Mouse (Mus musculus): Measurements from ENCODE around the gene Cnn2. TPM values are rescaled to one million over a fixed set of nuclear protein-coding genes. Genes with fewer than 3 reads are reported as not detected.
"Not testable (repeated sequence)": the region's sequence is repeated elsewhere in the genome, so short reads cannot be mapped to it uniquely, and the experiment has no call there.

Cnn2 gene
- total RNA-seq, 2 experiments from 2014 or later: 109 to 113 TPM

- DNase-seq: not testable (repeated sequence)
Measured at GRCm38 (mm10) chr10:80041409-80042060, 53.2 kb downstream of the Cnn2 start.

- no peak for DNase-seq
Measured at GRCm38 (mm10) chr10:80044087-80044486, 55.7 kb downstream of the Cnn2 start.

- not testable (repeated sequence) for DNase-seq
Measured at GRCm38 (mm10) chr10:80045364-80045763, 57.0 kb downstream of the Cnn2 start.

Other genes with a start within 250 kb of the Cnn2 start
- gene Polrmt, start 242.0 kb upstream of the Cnn2 start, total RNA-seq (2021): 10 to 100 TPM; 35.4 to 39.6 TPM
- gene Fgf22, start 233.5 kb upstream of the Cnn2 start, total RNA-seq (2021): not detected
- gene Rnf126, start 221.6 kb upstream of the Cnn2 start, total RNA-seq (2021): 10 to 100 TPM; 40.3 to 45.9 TPM
- gene Fstl3, start 211.3 kb upstream of the Cnn2 start, total RNA-seq (2021): 10 to 100 TPM; 10.3 TPM
- not detected for gene Prss57, start 197.6 kb upstream of the Cnn2 start, total RNA-seq (2021)
- 10 to 100 TPM; 78.5 to 88.6 TPM for gene Palm, start 195.0 kb upstream of the Cnn2 start, total RNA-seq (2021)
- under 1 TPM; 0.14 to 0.45 TPM for gene Misp, start 167.6 kb upstream of the Cnn2 start, total RNA-seq (2021)
- 100 to 1,000 TPM; 167 to 182 TPM for gene Ptbp1, start 134.2 kb upstream of the Cnn2 start, total RNA-seq (2021)
- gene Prtn3, start 114.1 kb upstream of the Cnn2 start, total RNA-seq (2021): not detected
- gene Plppr3, start 114.0 kb upstream of the Cnn2 start, total RNA-seq (2021): 1 to 10 TPM; 2.5 to 2.9 TPM
- not detected for gene Elane, start 102.3 kb upstream of the Cnn2 start, total RNA-seq (2021)
- gene Cfd, start 97.7 kb upstream of the Cnn2 start, total RNA-seq (2021): under 1 TPM in 1 of 2 experiments, not detected in 1; 0.38 TPM
- 10 to 100 TPM; 67.1 to 68.2 TPM for gene Med16, start 79.7 kb upstream of the Cnn2 start, total RNA-seq (2021)
- not detected for gene Gm26602, start 77.7 kb upstream of the Cnn2 start, total RNA-seq (2021)
- under 1 TPM; 0.25 to 0.33 TPM for gene Kiss1r, start 71.6 kb upstream of the Cnn2 start, total RNA-seq (2021)
- gene R3hdm4, start 67.4 kb upstream of the Cnn2 start, total RNA-seq (2021): 100 to 1,000 TPM in 1 of 2 experiments, 10 to 100 TPM in 1; 91.0 to 100 TPM
- gene Arid3a, start 61.5 kb upstream of the Cnn2 start, total RNA-seq (2021): 1 to 10 TPM; 4.2 to 4.3 TPM
- 10 to 100 TPM; 25.5 to 28.5 TPM for gene Wdr18, start 28.4 kb upstream of the Cnn2 start, total RNA-seq (2021)
- under 1 TPM in 1 of 2 experiments, not detected in 1; 0.21 TPM for gene Grin3b, start 17.9 kb upstream of the Cnn2 start, total RNA-seq (2021)
- gene Tmem259, start 4.3 kb upstream of the Cnn2 start, total RNA-seq (2021): 100 to 1,000 TPM; 117 to 120 TPM
- gene Abca7, start 7.9 kb downstream of the Cnn2 start, total RNA-seq (2021): 1 to 10 TPM; 6.9 to 8.1 TPM
- 1 to 10 TPM; 4.0 to 4.1 TPM for gene Arhgap45, start 28.1 kb downstream of the Cnn2 start, total RNA-seq (2021)
- 10 to 100 TPM; 66.6 to 70.7 TPM for gene Polr2e, start 51.2 kb downstream of the Cnn2 start, total RNA-seq (2021)
- 100 to 1,000 TPM; 450 to 489 TPM for gene Gpx4, start 58.6 kb downstream of the Cnn2 start, total RNA-seq (2021)
- gene Sbno2, start 117.0 kb downstream of the Cnn2 start, total RNA-seq (2021): 10 to 100 TPM; 19.0 to 19.4 TPM
- 10 to 100 TPM; 98.7 to 99.9 TPM for gene Stk11, start 127.2 kb downstream of the Cnn2 start, total RNA-seq (2021)
- gene Atp5d, start 150.0 kb downstream of the Cnn2 start, total RNA-seq (2021): 1,000 to 10,000 TPM in 1 of 2 experiments, 100 to 1,000 TPM in 1; 966 to 1,003 TPM
- gene Cbarp, start 152.3 kb downstream of the Cnn2 start, total RNA-seq (2021): 1 to 10 TPM; 3.7 to 5.1 TPM
- 100 to 1,000 TPM; 145 to 163 TPM for gene Midn, start 159.7 kb downstream of the Cnn2 start, total RNA-seq (2021)
- 100 to 1,000 TPM; 163 to 193 TPM for gene Cirbp, start 177.4 kb downstream of the Cnn2 start, total RNA-seq (2021)
- 1 to 10 TPM; 1.9 to 4.9 TPM for gene 1600002K03Rik, start 184.4 kb downstream of the Cnn2 start, total RNA-seq (2021)
- gene Efna2, start 190.9 kb downstream of the Cnn2 start, total RNA-seq (2021): 1 to 10 TPM; 2.8 to 2.9 TPM
- gene Mum1, start 237.8 kb downstream of the Cnn2 start, total RNA-seq (2021): 10 to 100 TPM; 22.8 to 26.7 TPM

Measured in heart, postnatal 4 days (tissue).